Mouse (Mus musculus) retina, postnatal 1 day (tissue): ENCODE measurements around the gene Aqp8.

Source experiments
- DNase-seq: peaks from one replicate; pipeline ENCODE4 v3.0.0-alpha.2; 2012

The Aqp8 gene

DNA sequence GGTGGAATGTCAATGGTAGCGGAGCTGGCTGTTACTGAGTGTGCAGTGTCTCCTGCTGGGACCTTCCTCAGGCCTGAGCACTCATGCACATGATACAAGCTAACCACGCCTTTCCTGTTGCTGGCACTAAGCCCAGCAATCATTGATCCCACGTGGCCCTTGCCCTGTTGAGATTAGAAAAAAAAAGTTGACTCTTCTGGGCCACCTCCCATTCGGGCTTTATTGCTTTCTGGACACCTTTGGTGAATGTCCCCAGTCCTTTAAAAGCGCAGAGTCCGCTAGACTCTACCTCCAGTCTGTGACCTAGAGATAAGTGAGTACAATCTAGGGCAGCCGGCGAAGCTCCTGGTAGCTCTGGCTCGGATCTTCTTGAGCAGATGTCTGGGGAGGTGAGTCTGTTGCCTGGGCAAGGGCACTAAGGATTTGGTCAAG lies at the start of gene Aqp8:
TSS of gene Aqp8 (plus strand) at position 222 of the 432 bp plus-strand sequence.
- peak; percentile 74 for DNase-seq

DNA sequence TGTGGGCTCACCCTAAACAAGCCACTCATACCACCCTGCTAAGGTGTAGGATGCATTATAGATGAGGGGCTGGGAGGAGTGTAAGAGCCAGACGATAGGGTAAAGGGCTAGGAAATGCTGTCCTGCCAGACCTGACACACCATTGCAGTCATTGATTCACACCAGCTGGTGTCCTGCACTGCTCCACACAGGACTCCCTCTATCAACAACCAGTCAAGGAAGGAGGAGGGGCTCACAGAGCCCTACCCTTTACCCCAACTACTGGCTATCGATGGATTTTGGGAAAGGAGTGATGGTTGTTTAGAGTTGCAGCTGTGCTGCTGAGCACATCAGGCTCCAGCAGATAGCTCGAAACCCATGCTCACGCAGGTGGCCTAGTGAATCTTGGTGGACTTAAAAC lies 45.3 kb upstream of the Aqp8 start:
- DNase-seq: no peak

DNA sequence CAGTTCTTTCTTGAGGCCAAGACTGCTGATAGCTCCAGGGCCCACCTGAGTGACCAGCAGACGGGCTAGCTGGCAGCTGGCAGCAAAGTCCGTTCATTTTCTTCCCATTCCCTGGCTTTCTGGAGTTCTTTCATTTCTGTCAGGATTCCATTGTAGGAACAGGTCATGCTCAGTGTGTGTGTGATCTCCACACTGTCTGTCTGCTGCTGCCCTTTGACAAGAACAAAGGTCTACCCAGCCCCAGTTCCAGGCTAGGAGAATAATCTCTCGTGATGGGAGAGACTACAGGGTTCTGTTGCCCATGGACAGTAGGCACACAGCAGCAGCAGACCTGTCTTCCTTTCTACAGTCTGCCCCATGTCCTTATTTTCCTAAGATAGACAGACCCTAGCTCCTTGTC lies 44.4 kb upstream of the Aqp8 start:
- DNase-seq: no peak

DNA sequence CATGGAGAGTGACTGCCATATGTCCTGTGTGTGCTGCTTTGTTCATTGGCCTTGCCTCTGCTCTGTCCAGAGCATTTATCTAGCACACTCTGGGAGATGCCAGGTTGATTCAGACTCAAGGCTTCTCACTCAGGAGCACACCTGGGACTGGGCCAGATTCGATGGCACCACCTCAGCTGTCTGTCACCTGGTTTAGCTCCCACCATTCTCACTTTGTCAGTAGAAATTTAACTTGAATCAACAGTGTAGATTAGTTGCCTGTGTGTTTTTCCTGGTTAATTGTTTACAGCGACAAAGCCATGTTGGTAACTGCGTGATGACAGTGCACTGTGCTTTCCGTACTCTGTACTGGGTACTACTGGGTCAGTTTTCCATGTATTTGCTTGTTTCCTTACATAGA lies 42.1 kb upstream of the Aqp8 start:
- no peak for DNase-seq

DNA sequence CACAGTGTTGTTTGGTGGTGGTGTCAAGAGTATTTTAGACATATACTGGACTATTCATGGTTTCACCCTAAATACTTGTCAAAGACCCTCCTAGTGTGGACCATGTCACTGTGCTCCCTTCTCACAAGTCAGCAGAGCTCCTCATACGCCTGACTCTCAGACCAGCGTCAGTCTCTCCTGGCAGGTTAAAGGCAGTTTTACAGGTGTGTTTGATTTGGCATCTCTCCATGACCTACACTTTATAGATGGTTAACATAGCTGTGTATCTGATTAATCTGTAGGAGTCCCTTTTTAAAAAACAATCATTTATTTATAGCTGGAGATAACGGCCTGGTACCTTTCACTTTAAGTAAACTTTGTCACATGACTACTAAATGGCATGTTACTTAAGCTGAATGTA lies 40.1 kb upstream of the Aqp8 start:
- no peak for DNase-seq

DNA sequence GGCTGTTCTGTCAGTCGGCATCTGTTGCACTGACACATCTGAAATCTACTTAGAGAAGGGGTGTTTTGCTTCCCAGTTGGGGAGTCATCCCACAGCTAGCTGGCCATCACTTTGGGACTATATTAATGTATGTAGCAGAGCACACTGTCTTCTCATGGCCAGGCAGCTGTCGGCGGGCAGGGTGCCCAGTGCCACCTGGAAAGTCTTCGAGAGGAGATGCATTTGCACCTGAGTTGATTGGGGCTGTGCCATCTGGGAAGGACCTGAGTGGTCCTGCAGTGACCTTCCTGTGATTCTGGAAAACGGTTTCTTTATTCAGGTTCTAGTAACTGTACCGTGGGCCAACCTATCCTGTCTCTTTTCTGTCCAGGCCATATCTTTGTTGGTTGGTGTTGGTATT lies 37.8 kb upstream of the Aqp8 start:
- DNase-seq: no peak

DNA sequence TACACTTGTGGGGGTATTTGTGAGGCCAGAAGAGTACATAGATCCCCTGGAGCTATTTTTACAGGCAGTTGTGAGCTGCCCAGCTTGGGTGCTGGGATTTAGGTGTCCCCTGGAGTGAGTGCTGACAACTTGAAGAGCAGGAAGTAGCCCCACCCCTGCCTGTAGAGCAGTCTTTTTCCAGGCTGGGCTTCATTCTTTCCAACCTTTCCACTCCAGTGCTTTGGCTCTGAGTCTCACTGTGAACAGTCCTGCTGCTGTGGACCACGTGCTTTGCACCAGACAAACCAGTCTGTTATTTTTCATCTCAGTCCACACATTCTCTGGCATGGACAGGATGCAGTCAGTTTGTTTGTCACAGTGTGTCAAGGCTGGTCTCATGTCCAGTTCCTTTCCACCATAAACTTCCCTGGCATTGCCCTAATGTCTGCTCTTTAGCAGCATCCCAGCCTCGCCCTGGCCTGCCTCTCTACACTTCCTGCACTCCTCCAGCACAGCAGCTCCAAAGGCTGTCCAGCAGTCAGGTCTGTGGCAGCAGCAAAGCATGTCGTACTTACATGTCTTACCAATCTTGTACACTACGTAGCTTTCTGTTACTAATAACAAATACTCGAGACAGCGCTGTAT lies 36.8 kb upstream of the Aqp8 start:
- DNase-seq: no peak

DNA sequence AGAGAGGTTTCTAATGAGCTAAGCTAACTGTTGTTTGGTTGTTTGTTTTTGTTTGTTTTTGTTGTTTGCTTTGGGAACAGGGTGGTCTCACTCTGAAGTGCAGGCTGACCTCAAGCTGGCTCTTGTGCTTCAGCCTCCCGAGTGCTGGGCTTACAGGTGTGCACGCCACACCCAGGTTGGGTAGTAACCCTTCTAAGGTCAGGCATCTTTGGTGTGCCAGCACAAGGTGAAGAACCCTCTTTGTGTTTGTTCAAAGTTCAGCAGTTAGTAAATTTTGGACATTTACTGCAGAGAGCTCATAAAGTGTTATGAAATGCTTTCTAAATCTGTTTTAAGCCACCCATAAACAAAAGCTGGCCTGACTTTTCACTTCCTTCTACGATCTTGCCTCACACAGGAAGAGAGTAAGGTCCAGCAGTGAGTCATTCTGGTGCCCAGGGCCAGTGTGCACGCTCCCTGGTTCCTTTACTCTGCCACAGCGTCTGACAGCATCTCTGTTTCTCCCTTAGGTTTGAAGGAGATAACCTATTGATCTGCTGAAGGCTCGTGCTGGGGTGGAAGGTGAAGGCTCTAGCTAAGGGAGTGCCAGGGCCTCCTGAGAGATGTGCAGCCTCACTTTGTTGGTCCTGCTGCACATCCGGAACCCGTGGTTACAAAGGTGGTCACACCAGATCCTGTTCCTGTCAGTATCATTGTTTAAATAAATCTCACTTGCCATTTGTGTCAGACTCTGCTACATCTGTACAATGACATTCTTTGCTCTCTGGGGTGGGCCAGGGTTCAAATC lies 32.3 kb upstream of the Aqp8 start:
- no peak for DNase-seq

DNA sequence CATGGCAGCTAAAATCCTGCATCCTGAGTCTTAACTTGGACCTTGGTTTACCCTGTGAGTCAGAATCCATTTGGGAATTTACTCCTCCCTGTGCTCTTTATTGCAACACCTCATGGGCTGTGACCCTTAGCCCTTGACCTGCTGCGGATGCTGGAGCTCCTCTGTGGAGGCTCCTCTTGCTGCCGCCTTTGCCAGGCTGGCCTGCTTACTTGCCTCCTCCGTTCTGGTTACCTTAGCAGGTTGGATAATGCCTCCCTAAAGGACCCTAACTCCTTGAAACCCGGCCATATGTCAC lies 31.7 kb upstream of the Aqp8 start:
- no peak for DNase-seq

DNA sequence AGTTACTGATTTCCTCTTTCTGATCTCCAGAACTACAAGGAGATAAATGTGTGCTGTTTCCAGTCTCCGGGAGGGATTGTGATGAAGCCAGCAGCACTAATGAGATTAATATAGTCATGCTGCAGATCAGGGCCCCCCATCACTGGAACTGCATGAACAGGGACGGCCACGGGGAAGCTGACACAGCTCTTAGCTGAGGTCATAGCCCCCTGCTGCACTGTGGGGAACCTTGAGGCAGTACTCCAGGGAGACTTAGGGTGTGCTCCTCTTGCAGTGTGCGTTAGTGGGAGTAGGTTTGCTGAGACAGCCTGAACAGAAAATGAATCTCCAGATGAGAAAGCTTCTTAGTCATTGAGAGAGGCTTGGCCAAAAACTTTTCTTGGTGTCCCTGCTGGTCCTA lies 30.9 kb upstream of the Aqp8 start:
- DNase-seq: peak; percentile 25

DNA sequence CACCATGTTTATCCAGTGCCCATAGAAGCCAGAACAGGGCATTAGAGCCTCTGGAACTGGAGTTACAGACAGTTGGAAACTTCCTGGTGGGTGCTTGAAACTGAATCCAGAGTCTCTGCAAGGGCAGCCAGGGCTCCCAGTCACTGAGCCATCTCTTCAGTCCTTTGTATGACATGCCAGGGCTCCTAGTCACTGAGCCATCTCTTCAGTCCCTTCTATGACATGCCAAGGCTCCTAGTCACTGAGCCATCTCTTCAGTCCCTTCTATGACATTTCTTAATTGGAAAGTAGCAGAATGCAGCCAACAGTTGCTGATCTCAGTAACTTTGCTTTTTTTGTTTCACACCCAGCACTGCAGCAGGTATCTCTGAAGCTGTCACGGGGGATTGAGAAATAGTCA lies 20.0 kb upstream of the Aqp8 start:
- DNase-seq: no peak

DNA sequence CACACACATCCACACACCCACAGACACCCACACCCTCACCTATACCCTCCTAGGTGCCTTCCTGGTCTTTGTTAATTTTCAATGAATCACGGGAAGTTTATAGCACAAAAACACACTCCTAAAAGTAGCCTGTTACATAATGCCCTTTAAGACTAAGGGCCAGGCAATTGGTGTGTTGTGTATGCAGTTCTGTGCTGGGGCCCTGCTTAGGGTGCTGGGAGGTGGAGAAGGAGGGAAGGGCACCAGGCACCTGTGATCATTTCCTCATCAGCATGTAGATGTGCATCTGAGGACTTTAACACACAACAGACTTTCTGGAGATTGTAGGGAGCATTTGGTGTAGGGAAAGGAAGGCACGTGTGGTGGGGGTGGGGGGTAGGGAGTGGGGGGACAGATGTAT lies 13.3 kb upstream of the Aqp8 start:
- no peak for DNase-seq

DNA sequence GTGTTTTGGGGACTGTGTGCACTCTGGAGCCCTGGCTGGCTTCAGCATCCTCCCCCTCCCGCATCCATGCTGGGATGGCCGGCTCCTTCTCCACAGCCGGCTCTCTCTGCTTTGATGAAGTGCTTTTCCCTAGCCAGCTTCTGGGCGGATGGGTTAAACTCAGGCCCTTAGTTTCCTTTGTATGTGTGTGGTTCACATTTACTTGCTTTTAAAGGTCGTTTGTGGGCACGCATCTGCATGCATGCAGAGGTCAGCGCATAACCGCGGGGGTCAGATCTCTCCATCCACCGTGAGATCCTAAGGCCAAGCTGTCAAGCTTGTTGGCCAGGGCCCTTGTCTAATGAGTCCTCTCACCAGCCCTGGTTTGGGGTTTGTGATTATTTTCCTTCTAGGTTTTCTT lies 12.4 kb upstream of the Aqp8 start:
- DNase-seq: no peak

DNA sequence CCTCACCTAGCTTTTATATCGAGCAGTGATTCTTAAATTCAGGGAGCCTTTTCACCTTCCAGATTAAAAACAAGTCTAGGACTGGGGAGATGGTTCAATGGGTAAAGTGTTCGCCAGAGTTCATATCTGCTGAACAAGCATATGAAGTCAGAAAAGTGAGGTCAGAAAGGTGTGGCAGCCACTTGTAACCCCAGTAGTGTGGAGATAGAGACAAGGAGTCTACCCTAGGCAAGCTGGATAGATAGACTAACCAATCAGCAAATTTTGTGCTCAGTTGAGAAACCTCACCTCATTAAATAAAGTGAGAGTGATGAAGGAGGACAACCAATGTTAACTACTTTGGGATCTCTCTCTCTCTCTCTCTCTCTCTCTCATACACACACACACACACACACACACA lies 11.6 kb upstream of the Aqp8 start:
- no peak for DNase-seq

DNA sequence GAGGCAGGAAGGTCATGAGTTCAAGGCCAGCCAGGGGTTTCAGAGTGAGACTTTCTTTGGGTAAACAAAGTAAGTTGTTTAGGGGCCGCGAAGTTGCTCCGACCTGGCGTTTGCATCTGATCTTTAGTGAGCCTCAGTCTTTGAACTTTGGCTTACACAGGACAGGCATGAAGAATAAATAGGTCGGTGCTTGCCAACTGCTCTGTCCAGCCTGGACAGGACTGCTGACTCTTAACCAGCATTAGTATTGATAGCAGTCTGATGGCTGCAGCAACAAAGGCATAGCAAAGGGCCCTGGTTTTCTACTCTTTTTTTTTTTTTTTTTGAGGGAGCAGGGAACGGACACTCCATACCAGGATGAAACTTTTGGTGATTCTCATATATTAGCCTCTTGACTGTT lies 9.5 kb upstream of the Aqp8 start:
- no peak for DNase-seq

DNA sequence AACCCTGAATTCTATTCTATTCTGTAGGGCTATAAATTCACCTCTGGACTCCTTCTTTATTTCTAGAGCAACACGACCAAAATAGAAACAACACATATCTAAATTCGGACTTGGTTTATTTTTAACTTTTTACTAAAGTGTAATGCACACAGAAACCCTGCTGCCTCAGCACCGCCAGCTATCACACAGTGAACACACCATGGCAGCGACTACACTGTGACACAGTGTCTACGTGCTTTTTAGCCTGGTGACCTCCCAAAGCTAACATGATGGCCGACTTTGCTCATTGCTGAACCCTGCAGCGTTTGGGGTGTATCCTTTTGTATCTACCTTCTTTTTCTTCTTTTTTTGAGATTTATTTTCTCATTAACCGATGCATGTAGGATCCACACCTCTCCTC lies 9.0 kb upstream of the Aqp8 start:
- DNase-seq: no peak

DNA sequence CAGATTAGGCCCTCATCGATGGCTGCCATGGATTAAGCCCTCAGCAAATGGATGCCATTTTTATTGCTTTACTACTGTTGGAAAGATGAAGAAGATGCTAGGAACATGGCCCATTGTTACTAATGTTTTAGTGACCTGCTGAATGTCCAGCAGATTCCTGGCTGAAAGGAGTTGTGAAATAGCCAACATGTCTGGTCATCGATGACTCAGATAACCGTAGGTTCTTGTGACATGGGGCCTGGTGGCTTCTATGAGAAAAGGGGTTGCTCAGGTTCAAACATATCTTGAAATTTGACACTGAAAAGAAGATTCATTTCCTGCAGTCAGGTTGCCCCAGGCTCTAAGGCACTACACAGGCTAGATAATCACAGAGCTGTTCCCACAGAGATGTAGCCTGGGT lies 7.0 kb upstream of the Aqp8 start:
- DNase-seq: no peak

DNA sequence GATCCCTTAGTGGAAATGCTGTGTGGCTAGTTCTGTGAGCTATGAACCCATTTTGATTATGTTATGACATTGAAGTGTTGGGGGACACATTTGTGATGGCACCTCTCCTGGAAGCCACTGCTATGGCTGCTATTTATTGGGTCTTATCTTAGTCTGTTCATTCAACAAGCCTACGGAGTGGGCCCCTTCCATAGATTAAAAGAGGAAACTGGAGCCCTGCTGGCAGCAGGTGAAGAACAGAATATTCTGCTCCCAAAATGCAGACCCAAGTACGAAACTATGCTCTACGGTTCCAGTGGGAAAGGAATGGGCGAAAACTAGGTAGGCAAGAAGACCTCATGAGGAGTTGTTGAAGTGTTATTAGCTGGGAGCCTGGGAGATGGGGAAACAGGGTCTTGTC lies 3.8 kb upstream of the Aqp8 start:
- no peak for DNase-seq

DNA sequence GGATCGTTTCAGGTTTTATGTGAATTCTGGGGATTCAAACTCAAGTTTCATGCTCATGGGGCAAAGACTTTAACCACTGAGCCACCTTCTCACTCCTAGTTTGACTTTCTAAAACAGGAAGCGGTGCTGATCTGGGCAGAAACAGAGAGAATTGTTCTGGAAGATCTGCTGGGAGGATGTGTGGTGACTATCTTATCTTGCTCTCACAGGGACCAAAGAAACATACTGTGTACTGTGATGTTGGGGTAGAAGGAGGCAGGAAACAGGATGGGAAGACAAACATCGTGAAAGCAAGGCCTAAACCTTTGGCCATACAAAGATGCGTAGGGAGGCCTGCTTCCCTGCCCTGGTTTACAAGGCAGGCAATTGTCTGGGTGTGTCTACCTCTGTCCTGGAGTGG lies 2.8 kb upstream of the Aqp8 start:
- no peak for DNase-seq

DNA sequence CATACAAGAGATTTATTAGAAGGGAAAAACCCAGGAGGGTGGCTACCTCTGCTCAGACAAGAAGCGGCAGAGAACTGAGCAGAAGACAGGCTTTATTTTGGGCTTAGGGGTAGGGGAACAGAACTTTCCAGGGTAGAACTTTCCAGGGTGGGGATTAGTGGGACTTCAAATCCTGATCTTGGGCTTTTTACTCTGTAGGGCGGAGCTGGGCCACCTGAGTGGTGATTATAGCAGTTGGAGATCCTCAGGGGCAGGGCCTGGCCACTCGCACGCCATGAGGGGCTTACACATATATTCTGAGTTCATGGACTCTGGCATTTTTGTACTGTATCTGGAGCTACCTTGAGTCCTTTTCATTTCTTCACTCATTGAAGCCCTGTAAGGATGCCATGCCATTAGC lies 775 bp upstream of the Aqp8 start:
- DNase-seq: no peak

DNA sequence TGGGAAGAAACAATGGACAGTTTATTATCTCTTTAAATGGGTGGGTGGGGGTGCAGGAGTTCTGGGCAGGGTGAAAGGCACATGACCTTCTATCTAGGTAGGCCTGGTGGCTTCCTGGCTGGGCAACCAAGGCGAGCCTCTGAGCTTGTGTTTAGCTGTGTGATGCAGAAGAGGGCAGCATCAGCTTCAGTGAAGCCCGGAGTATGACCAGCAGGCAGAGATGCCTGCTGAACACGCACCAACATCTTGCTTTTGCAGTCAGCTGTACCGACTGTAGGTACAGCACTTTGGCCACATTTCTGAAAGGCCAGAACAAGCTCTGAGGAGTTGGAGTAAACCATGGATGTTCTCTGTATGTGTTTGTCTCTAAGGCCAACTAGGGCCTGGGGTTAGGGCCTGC lies 1.5 kb downstream of the Aqp8 start:
- DNase-seq: no peak

DNA sequence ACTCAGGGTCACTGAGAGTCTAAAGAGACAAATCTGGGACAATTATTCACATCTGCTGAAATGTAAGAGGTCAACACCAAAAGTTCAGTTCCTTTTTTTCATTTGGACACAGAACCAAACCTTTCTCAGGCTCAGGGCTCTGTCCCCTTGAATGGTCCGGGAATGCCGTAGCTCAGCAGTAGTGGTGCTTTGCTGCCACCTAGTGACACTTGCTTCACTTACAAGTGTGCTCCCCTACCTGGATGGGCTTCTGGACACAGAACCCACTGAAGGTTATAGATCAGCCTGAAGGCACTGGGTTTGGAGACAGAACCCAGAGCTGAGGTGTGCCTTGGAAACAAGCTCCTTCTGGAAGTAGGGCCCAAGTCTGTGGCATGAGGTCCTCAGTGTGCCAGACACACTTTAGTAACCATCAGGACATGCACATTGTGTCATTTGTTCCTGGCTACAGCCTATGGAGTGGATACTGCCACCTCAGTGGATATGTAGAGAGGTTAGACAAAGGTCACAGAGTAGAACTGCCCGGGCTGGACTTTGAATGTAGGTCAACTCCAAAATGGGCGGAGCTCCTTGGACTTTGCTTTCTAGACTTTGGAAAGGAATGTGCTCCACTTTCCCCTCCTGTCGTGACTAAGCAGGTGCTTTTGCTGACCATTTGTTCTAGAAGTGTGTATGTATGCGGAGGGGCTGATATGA lies 3.7 kb downstream of the Aqp8 start:
- peak; percentile 81 for DNase-seq

DNA sequence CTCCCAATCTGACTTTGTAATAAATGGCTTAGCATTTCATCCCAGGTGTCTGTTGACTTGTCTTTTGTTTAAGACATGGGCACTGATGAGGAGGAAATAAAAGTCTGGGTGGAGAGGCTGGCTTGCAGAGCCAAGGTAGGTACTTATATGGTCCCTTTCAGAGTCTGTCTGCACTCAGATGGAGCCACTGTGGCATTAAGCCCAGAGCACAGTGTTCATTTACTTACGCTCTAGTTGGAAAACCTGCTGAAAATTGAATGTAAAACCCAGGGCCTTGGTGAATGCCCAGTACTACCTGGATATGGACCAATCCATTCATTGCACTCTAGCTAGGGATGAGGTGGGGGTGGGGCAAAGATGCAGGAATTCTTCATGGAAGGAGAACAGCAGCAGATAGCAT lies 5.9 kb downstream of the Aqp8 start:
- no peak for DNase-seq

DNA sequence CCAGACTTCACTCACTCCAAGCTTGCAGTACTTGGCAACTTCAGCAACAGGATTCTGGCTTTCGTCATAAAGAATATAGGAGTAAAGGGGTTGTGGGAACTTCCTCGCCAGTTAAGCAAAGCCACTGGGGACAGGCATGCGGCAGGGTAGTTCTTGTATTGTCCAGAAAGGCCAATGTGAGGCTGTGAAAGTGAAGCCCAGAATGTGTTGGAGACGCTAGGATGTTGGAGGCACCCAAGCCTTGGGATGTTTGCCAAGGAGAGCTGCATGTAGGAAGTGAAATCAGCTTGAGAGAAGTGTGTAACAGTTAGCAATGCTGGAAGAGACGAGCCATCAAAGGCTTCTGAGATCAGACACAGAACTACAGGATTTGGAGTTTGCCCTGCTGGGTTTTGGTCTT lies 25.6 kb downstream of the Aqp8 start:
- DNase-seq: no peak
